Comparison of ENCODE assay signal across 16 mouse cellular contexts in the genomic region with DNA sequence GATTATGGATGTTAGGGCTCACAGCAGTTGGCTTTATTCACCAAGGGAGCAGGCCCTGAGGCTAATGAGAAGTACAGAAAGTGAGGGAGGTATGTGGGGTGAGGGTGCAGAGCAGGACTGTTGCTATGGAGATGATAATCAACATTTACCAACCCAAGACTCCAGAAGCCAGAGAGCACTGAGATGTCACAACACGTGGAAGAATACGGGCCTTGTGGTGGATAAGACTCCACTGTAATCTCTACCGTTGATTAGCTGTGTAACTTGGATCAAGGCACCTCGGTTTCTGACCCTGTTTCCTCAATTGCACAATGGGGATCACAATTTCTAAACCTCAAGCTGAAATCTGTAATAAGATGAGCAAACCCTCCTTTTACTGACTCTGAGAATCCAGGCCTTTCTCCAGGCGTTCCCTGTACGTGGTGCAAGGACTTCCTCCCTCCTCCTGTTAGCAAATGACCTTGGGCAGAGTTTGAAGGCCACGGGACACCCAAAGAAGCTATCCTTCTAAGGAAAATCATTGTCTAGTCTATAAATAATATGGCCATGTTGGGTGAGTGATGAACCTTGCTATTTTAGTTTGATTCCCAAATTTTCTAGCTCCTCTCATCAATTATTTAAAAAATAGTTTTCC.
DNase-seq lines count a peak whose midpoint lies in the region; ATAC-seq and TF ChIP-seq lines count a peak whose summit lies in the region.
"Had no signal": no experiment of that assay in that cellular context is flagged by ENCODE, and none has a peak within 500 bp of the region (broad histone marks: within the 10 kb centered on the region; RNA-seq: fewer than 3 reads in every experiment).

No protein-coding gene starts in this region.

- H3K27ac ChIP-seq in stomach, postnatal 0 days (replicated peaks) = no peak overlapping the region
- H3K27ac ChIP-seq: embryonic facial prominence, embryonic 12.5 days; hindbrain, postnatal 0 days; limb, embryonic 15.5 days; macrophage had no signal

- no peak for TF ChIP-seq EP300 in stomach, postnatal 0 days (optimal IDR thresholded peaks at IDR 0.05)

- TF ChIP-seq CTCF in lung, adult 2 months (IDR thresholded peaks at IDR 0.05; ENCODE audit: insufficient read depth, low read length) = no peak
- TF ChIP-seq CTCF in stomach, postnatal 0 days (IDR thresholded peaks at IDR 0.05; ENCODE audit: low read depth) = no peak

- no peak overlapping the region for H3K4me3 ChIP-seq in lung, adult 2 months (replicated peaks; ENCODE audit: extremely low read depth, low read depth, low read length)
- H3K4me3 ChIP-seq in stomach, postnatal 0 days (ENCODE audit: low read depth, low read length) = no peak overlapping the region
- H3K4me3 ChIP-seq: embryonic facial prominence, embryonic 12.5 days; limb, embryonic 15.5 days had no signal

- ATAC-seq in stomach, postnatal 0 days (ENCODE audit: low FRiP score, low TSS enrichment) = 0 out of 2 replicates have a peak, but pooled peaks have one; percentile 11
- ATAC-seq: forebrain, postnatal 0 days; hindbrain, postnatal 0 days had no signal

- TF ChIP-seq POLR2A in lung, adult 2 months (IDR thresholded peaks at IDR 0.05; ENCODE audit: borderline replicate concordance, extremely low read depth, low read depth, low read length) = no peak

- no peak overlapping the region for H3K9ac ChIP-seq in stomach, postnatal 0 days (ENCODE audit: low read length)
- H3K9ac ChIP-seq: embryonic facial prominence, embryonic 12.5 days; forebrain, postnatal 0 days; limb, embryonic 15.5 days had no signal

- H3K36me3 ChIP-seq in stomach, postnatal 0 days (ENCODE audit: control insufficient read depth, insufficient read depth, low read length) = no peaks in the 10 kb centered on the region
- H3K36me3 ChIP-seq: embryonic facial prominence, embryonic 12.5 days; limb, embryonic 15.5 days had no signal

- H3K27me3 ChIP-seq in stomach, postnatal 0 days (ENCODE audit: control insufficient read depth, insufficient read depth, low read length) = no peaks in the 10 kb centered on the region
- H3K27me3 ChIP-seq: limb, embryonic 15.5 days had no signal

- H3K4me1 ChIP-seq in lung, adult 2 months (ENCODE audit: control insufficient read depth, insufficient read depth, low read length) = peaks cover 4% of the 10 kb centered on the region; the same call in 1 of the 2 replicates
- H3K4me1 ChIP-seq in stomach, postnatal 0 days (replicated peaks; ENCODE audit: control insufficient read depth, insufficient read depth) = peaks cover 16% of the 10 kb centered on the region

- no peaks in the 10 kb centered on the region for H3K9me3 ChIP-seq in stomach, postnatal 0 days (ENCODE audit: control insufficient read depth, low read length)
- H3K9me3 ChIP-seq: embryonic facial prominence, embryonic 12.5 days; limb, embryonic 15.5 days had no signal

- 61% methylated on average over 7 of the region's 7 CpGs for WGBS in lung, adult 2 months
- 43% methylated on average over 7 of the region's 7 CpGs for WGBS in stomach, postnatal 0 days

- DNase-seq in gastrocnemius, adult 18-20 months (ENCODE audit: low spot score) = peak; percentile 24
- no peak for DNase-seq in gastrocnemius, postnatal 4 days (ENCODE audit: low spot score in 2 of 2)
- peak; percentile 48 to 62 for DNase-seq in lung, adult 18-20 months
- no peak for DNase-seq in lung, adult 2 months
- DNase-seq in fibroblast of lung, adult 2 months (ENCODE audit: low read depth) = peak; percentile 45
- no peak for DNase-seq in stomach, postnatal 0 days (ENCODE audit: low spot score)
- DNase-seq in c-Kit-positive CD71-positive TER-119-positive erythroid progenitor cells, embryonic 14.5 days (ENCODE audit: low spot score) = no peak
- DNase-seq in kidney, postnatal 10 days = no peak
- DNase-seq: cerebellum, adult 8-10 months; forebrain, postnatal 0 days; kidney, postnatal 14 days; right cerebral cortex, postnatal 4 days had no signal

- H3K4me2 ChIP-seq in stomach, postnatal 0 days (replicated peaks; ENCODE audit: low read depth) = no peak overlapping the region
- H3K4me2 ChIP-seq: embryonic facial prominence, embryonic 12.5 days; limb, embryonic 15.5 days had no signal

Comparison
In these comparisons a context has a peak if more than half of its experiments do, and no peak if none do; other contexts are left out.
1. DNase-seq: peak in gastrocnemius, adult 18-20 months (single experiment), lung, adult 18-20 months (2 of 2) and fibroblast of lung, adult 2 months (single experiment); none in gastrocnemius, postnatal 4 days (0 of 2), lung, adult 2 months (single experiment), stomach, postnatal 0 days (single experiment), c-Kit-positive CD71-positive TER-119-positive erythroid progenitor cells, embryonic 14.5 days (single experiment) and kidney, postnatal 10 days (single experiment).